Mouse (Mus musculus): Measurements from ENCODE around the gene Rab36.

Gene Rab36

GRCm38 (mm10) chr10:75045831-75046230 is 9.0 kb downstream of the Rab36 start:
- DNase-seq: no peak

- no peak for DNase-seq
Observed at GRCm38 (mm10) chr10:75048711-75049110, 11.9 kb downstream of the Rab36 start.

- DNase-seq: no peak
Observed at GRCm38 (mm10) chr10:75051364-75052074, 14.7 kb downstream of the Rab36 start.

- no peak for DNase-seq
Observed at GRCm38 (mm10) chr10:75052902-75053301, 16.0 kb downstream of the Rab36 start.

- DNase-seq: no peak
Observed at GRCm38 (mm10) chr10:75053655-75054054, 16.8 kb downstream of the Rab36 start.

GRCm38 (mm10) chr10:75054125-75054524 is 17.3 kb downstream of the Rab36 start:
- no peak for DNase-seq

- DNase-seq: no peak
Observed at GRCm38 (mm10) chr10:75055672-75056071, 18.8 kb downstream of the Rab36 start.

- DNase-seq: no peak
Observed at GRCm38 (mm10) chr10:75056255-75056654, 19.4 kb downstream of the Rab36 start.

GRCm38 (mm10) chr10:75058336-75058735 is 21.5 kb downstream of the Rab36 start:
- no peak for DNase-seq

GRCm38 (mm10) chr10:75058761-75059395 is 22.0 kb downstream of the Rab36 start:
- no peak for DNase-seq

GRCm38 (mm10) chr10:75059396-75059795 is 22.5 kb downstream of the Rab36 start:
- peak; percentile 78 for DNase-seq

- peak; percentile 76 for DNase-seq
Observed at GRCm38 (mm10) chr10:75060217-75060842, 23.5 kb downstream of the Rab36 start, which contains the start of gene Bcr. Gene Bcr (plus strand): TSS chr10:75060592.

GRCm38 (mm10) chr10:75060843-75061235 is 24.0 kb downstream of the Rab36 start:
- DNase-seq: peak; percentile 44

- DNase-seq: peak; percentile 34
Observed at GRCm38 (mm10) chr10:75061341-75062188, 24.7 kb downstream of the Rab36 start.

- no peak for DNase-seq
Observed at GRCm38 (mm10) chr10:75062189-75062561, 25.3 kb downstream of the Rab36 start.

- no peak for DNase-seq
Observed at GRCm38 (mm10) chr10:75062621-75063020, 25.8 kb downstream of the Rab36 start.

GRCm38 (mm10) chr10:75063301-75063965 is 26.6 kb downstream of the Rab36 start:
- no peak for DNase-seq

GRCm38 (mm10) chr10:75065691-75066090 is 28.8 kb downstream of the Rab36 start:
- no peak for DNase-seq

- DNase-seq: no peak
Observed at GRCm38 (mm10) chr10:75067446-75067845, 30.6 kb downstream of the Rab36 start.

GRCm38 (mm10) chr10:75068086-75068485 is 31.2 kb downstream of the Rab36 start:
- no peak for DNase-seq

GRCm38 (mm10) chr10:75068624-75069328 is 31.9 kb downstream of the Rab36 start:
- DNase-seq: no peak

Measured in cerebellum, adult 8-10 months (tissue).